Mouse (Mus musculus) neural tube, embryonic 15.5 days (tissue): ENCODE data around the gene Kctd17. TPM values are rescaled to one million over a fixed set of nuclear protein-coding genes. Genes with fewer than 3 reads are reported as not detected.

Experiments
- ATAC-seq: fragments of 200-750 bp; cut with Nextera tagmentation; 2 replicates; pipeline ENCODE4 v1.8.0; 2017; ENCODE audit warnings: mild to moderate bottlenecking, moderate TSS enrichment, moderate library complexity; ENCODE audit not compliant: low FRiP score
- H3K27ac ChIP-seq: fragments of 300-500 bp; sonication (generic); replicated peaks from 2 replicates; pipeline ENCODE4 v1.5.1; 2015; ENCODE audit warnings: mild to moderate bottlenecking, inconsistent platforms
- H3K27me3 ChIP-seq: fragments of 300-500 bp; sonication (generic); replicated peaks from 2 replicates; pipeline ENCODE4 v1.6.1; 2015; ENCODE audit warnings: inconsistent platforms
- H3K36me3 ChIP-seq: fragments of 300-500 bp; sonication (generic); 2 replicates; pipeline ENCODE4 v1.6.1; 2015; ENCODE audit warnings: inconsistent platforms
- H3K4me1 ChIP-seq: fragments of 300-500 bp; sonication (generic); 2 replicates; pipeline ENCODE4 v1.6.1; 2015; ENCODE audit warnings: inconsistent platforms
- H3K4me2 ChIP-seq: fragments of 300-500 bp; sonication (generic); 2 replicates; pipeline ENCODE4 v1.6.1; 2015; ENCODE audit warnings: inconsistent platforms, mild to moderate bottlenecking, moderate library complexity
- H3K4me3 ChIP-seq: fragments of 300-500 bp; sonication (generic); replicated peaks from 2 replicates; pipeline ENCODE4 v1.5.1; 2015; ENCODE audit warnings: mild to moderate bottlenecking, inconsistent platforms
- H3K9ac ChIP-seq: fragments of 300-500 bp; sonication (generic); replicated peaks from 2 replicates; pipeline ENCODE4 v1.6.1; 2015; ENCODE audit warnings: mild to moderate bottlenecking, inconsistent platforms
- H3K9me3 ChIP-seq: fragments of 300-500 bp; sonication (generic); replicated peaks from 2 replicates; pipeline ENCODE4 v1.6.1; 2016; ENCODE audit warnings: inconsistent platforms
- WGBS: fragments of 180-500 bp; shearing (Covaris S2); methylation state at CpG from one replicate; pipeline ENCODE4 v1.1.7; 2015; ENCODE audit warnings: mixed read lengths; 5-methylcytosine and 5-hydroxymethylcytosine counted together
- polyA plus RNA-seq: library from polyadenylated mRNA; unstranded; fragments of >200 nt; fragmentation: Nextera tagmentation; extraction: Ambion mirVana; gene quantifications from 2 replicates; pipeline ENCODE4 v1.2.1, GENCODE M21; 2015

Kctd17 gene
- polyA plus RNA-seq, 1 experiment from 2014 or later: 158 TPM

- no peaks in the 10 kb centered on the region for H3K36me3 ChIP-seq
- WGBS: 75% methylated on average over 7 of the region's 7 CpGs
- ATAC-seq: no peak
- no peaks in the 10 kb centered on the region for H3K9me3 ChIP-seq
- H3K4me3 ChIP-seq: no peak overlapping the region
- H3K27ac ChIP-seq: 0 out of 2 replicates have a peak overlapping the region, but pooled peaks have one; percentile 28
- no peak overlapping the region for H3K4me2 ChIP-seq
- peaks cover 54% of the 10 kb centered on the region for H3K4me1 ChIP-seq
- H3K27me3 ChIP-seq: no peaks in the 10 kb centered on the region
- no peak overlapping the region for H3K9ac ChIP-seq
Observed at GRCm38 (mm10) chr15:78402423-78402822, 25.9 kb upstream of the Kctd17 start.

GRCm38 (mm10) chr15:78403301-78403741 is 25.0 kb upstream of the Kctd17 start:
- Histone ChIP-seq H3K27ac (peak overlapping the region; percentile 66), H3K4me3 (no peak overlapping the region), H3K9ac (no peak overlapping the region), H3K4me2 (peak overlapping the region; percentile 73; the same call in 1 of the 2 replicates), H3K36me3 (no peaks in the 10 kb centered on the region), H3K9me3 (no peaks in the 10 kb centered on the region), H3K4me1 (peaks cover 58% of the 10 kb centered on the region), H3K27me3 (peaks cover 3% of the 10 kb centered on the region)
- WGBS: 57% methylated on average over 3 of the region's 3 CpGs
- ATAC-seq: no peak

GRCm38 (mm10) chr15:78403896-78404295 is 24.5 kb upstream of the Kctd17 start:
- H3K27ac ChIP-seq: peak overlapping the region; percentile 66
- peak overlapping the region; percentile 73 for H3K4me2 ChIP-seq
- no peak overlapping the region for H3K9ac ChIP-seq
- 50% methylated on average over 1 of the region's 1 CpGs for WGBS
- H3K27me3 ChIP-seq: peaks cover 8% of the 10 kb centered on the region
- no peaks in the 10 kb centered on the region for H3K36me3 ChIP-seq
- H3K4me3 ChIP-seq: no peak overlapping the region
- H3K9me3 ChIP-seq: no peaks in the 10 kb centered on the region
- no peak for ATAC-seq
- peaks cover 58% of the 10 kb centered on the region for H3K4me1 ChIP-seq

GRCm38 (mm10) chr15:78405098-78405497 is 23.3 kb upstream of the Kctd17 start:
- H3K4me2 ChIP-seq: peak overlapping the region; percentile 73
- peak overlapping the region; percentile 93 for H3K27ac ChIP-seq
- 51% methylated on average over 11 of the region's 11 CpGs for WGBS
- H3K4me3 ChIP-seq: peak overlapping the region; percentile 69
- H3K4me1 ChIP-seq: peaks cover 66% of the 10 kb centered on the region
- ATAC-seq: no peak; the same call in 1 of the 2 replicates
- no peaks in the 10 kb centered on the region for H3K9me3 ChIP-seq
- H3K27me3 ChIP-seq: peaks cover 20% of the 10 kb centered on the region
- peak overlapping the region; percentile 76 for H3K9ac ChIP-seq
- no peaks in the 10 kb centered on the region for H3K36me3 ChIP-seq

GRCm38 (mm10) chr15:78405517-78406211 is 22.7 kb upstream of the Kctd17 start, which contains the start of gene Tst:
TSS of gene Tst (minus strand) at chr15:78405907.
- Histone ChIP-seq H3K36me3 (no peaks in the 10 kb centered on the region), H3K9ac (peak within 1 kb of the TSS; percentile 76), H3K4me2 (peak within 1 kb of the TSS; percentile 73), H3K9me3 (no peaks in the 10 kb centered on the region), H3K4me3 (peak within 1 kb of the TSS; percentile 69), H3K27me3 (peaks cover 26% of the 10 kb centered on the region), H3K4me1 (peaks cover 70% of the 10 kb centered on the region), H3K27ac (peak within 1 kb of the TSS; percentile 93)
- WGBS: 1% methylated on average over 34 of the region's 34 CpGs
- ATAC-seq: peak; percentile 71

- Histone ChIP-seq H3K4me1 (peaks cover 66% of the 10 kb centered on the region), H3K4me2 (peak within 1 kb of the TSS; percentile 73), H3K4me3 (peak within 1 kb of the TSS; percentile 69), H3K9me3 (no peaks in the 10 kb centered on the region), H3K9ac (peak within 1 kb of the TSS; percentile 76), H3K27ac (peak within 1 kb of the TSS; percentile 93), H3K27me3 (peaks cover 34% of the 10 kb centered on the region), H3K36me3 (no peaks in the 10 kb centered on the region)
- peak; percentile 90 for ATAC-seq
- WGBS: 0% methylated on average over 40 of the region's 40 CpGs
Observed at GRCm38 (mm10) chr15:78406293-78406934, 21.9 kb upstream of the Kctd17 start, which contains the start of gene Mpst. TSS of gene Mpst (plus strand) at chr15:78406416.

GRCm38 (mm10) chr15:78409570-78410052 is 18.8 kb upstream of the Kctd17 start:
- peak overlapping the region; percentile 26 for H3K4me3 ChIP-seq
- no peak overlapping the region for H3K9ac ChIP-seq
- peak overlapping the region; percentile 52 for H3K4me2 ChIP-seq

GRCm38 (mm10) chr15:78413083-78413718 is 15.2 kb upstream of the Kctd17 start:
- Histone ChIP-seq H3K36me3 (no peaks in the 10 kb centered on the region; the same call in 1 of the 2 replicates), H3K4me1 (peaks cover 19% of the 10 kb centered on the region), H3K4me2 (no peak overlapping the region), H3K9me3 (no peaks in the 10 kb centered on the region), H3K27ac (no peak overlapping the region), H3K27me3 (peaks cover 38% of the 10 kb centered on the region), H3K9ac (no peak overlapping the region), H3K4me3 (no peak overlapping the region)
- WGBS: 93% methylated on average over 14 of the region's 14 CpGs
- no peak for ATAC-seq

More at GRCm38 (mm10) chr15:78409570-78410052, 18.8 kb upstream of the Kctd17 start:
- no peak overlapping the region for H3K27ac ChIP-seq
- H3K4me1 ChIP-seq: peaks cover 39% of the 10 kb centered on the region
- H3K9me3 ChIP-seq: no peaks in the 10 kb centered on the region
- no peaks in the 10 kb centered on the region; the same call in 1 of the 2 replicates for H3K36me3 ChIP-seq
- ATAC-seq: no peak
- H3K27me3 ChIP-seq: peaks cover 40% of the 10 kb centered on the region
- 11% methylated on average over 12 of the region's 12 CpGs for WGBS

GRCm38 (mm10) chr15:78413719-78414117 is 14.6 kb upstream of the Kctd17 start:
- peaks cover 33% of the 10 kb centered on the region for H3K27me3 ChIP-seq
- no peak overlapping the region for H3K27ac ChIP-seq
- no peak overlapping the region for H3K4me3 ChIP-seq
- ATAC-seq: no peak
- H3K9me3 ChIP-seq: no peaks in the 10 kb centered on the region
- H3K36me3 ChIP-seq: no peaks in the 10 kb centered on the region; the same call in 1 of the 2 replicates
- WGBS: 29% methylated on average over 1 of the region's 1 CpGs
- H3K4me2 ChIP-seq: no peak overlapping the region
- peaks cover 19% of the 10 kb centered on the region for H3K4me1 ChIP-seq
- H3K9ac ChIP-seq: no peak overlapping the region

GRCm38 (mm10) chr15:78414157-78414556 is 14.2 kb upstream of the Kctd17 start:
- H3K9ac ChIP-seq: no peak overlapping the region
- H3K36me3 ChIP-seq: no peaks in the 10 kb centered on the region; the same call in 1 of the 2 replicates
- no peak for ATAC-seq
- no peak overlapping the region for H3K4me2 ChIP-seq
- H3K9me3 ChIP-seq: no peaks in the 10 kb centered on the region
- H3K27me3 ChIP-seq: peaks cover 29% of the 10 kb centered on the region
- WGBS: 91% methylated on average over 8 of the region's 8 CpGs
- no peak overlapping the region for H3K4me3 ChIP-seq
- H3K4me1 ChIP-seq: peaks cover 19% of the 10 kb centered on the region
- no peak overlapping the region for H3K27ac ChIP-seq

GRCm38 (mm10) chr15:78416937-78417336 is 11.4 kb upstream of the Kctd17 start:
- Histone ChIP-seq H3K4me2 (no peak overlapping the region), H3K9ac (no peak overlapping the region), H3K27ac (no peak overlapping the region), H3K9me3 (no peaks in the 10 kb centered on the region), H3K4me3 (no peak overlapping the region), H3K36me3 (no peaks in the 10 kb centered on the region; the same call in 1 of the 2 replicates), H3K27me3 (peaks cover 2% of the 10 kb centered on the region; the same call in 1 of the 2 replicates), H3K4me1 (peaks cover 7% of the 10 kb centered on the region)
- ATAC-seq: no peak
- WGBS: 29% methylated on average over 4 of the region's 4 CpGs
